Mouse (Mus musculus): ENCODE data around the gene Gm9837.

Gene Gm9837

DNA sequence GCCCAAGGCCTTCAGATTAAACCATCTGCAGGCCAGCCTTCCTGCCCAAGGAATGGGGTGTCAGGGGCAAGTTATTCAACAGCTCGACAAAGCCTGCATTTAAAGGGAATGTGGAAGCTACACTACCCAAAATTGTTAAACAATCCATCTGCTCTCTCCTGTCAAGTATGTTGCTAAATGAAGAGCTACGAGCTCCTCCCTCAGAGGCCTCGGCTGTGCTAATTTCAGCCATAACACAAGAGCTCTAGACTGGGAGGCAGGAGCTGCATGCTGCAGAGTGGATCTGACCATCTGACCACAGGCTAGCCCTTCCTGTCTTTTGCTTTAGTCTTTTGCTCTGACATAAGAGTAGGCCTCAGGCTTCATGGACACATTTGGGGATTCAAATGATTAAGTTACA lies 45.0 kb downstream of the Gm9837 start:
- no peak for DNase-seq

DNA sequence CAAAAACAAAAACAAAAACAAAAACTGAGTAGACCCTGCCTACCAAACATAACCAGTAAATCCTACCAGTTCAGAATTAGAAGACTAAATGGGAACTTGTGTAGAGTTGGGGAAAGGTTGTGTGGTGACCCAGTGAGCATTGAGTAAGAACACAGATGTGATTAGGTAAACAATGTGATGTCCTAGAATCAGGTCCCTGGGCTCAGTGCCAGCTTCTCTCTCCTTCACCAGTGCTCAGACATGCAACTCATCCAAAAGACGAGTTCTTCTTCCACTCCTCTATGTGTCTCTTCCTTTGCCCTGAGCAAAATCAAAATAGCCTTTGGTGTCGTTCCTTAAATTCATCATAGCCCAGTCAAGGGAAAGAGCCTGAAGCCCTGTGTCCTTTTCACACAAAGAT lies 45.5 kb downstream of the Gm9837 start:
- DNase-seq = no peak

DNA sequence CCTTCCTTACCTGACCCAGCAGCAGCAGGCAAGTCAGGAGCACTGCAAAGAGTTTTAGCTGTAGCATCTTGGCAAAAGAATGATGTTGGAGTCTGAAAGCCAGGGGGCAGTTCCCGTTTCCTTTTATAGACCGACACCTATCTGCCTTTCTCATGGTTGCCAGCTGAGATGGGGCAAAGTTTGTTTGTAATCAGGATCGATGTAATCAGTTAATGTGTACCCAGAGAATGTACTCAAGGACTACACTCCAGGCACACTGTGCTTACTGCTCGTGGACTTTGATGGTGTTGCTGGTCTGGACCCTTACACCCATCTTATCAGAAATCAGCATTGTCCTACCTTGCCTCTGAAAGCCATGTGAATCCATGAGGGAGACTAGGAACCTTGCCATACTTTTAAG lies 47.2 kb downstream of the Gm9837 start, which contains the start of gene Leap2:
Leap2 (minus strand) TSS at position 135 of the 400 bp plus-strand sequence.
- peak; percentile 13 for DNase-seq

All from kidney, postnatal 14 days (tissue).